Mouse (Mus musculus) ES-E14 (cell line): ENCODE measurements around the gene Snapin. TPM values are rescaled to one million over a fixed set of nuclear protein-coding genes. Genes with fewer than 3 reads are reported as not detected.

Source experiments
- DNase-seq: peaks from one replicate; pipeline ENCODE4 v3.0.0-alpha.2; 2013; ENCODE audit warnings: low read depth, low spot score
- H3K27ac ChIP-seq: 2 replicates; pipeline ENCODE4 v1.5.1; 2012; ENCODE audit warnings: low read depth, mild to moderate bottlenecking, low read length, moderate library complexity, mixed read lengths; ENCODE audit not compliant: poor library complexity, insufficient read depth, severe bottlenecking
- H3K36me3 ChIP-seq: 2 replicates; pipeline ENCODE4 v1.6.1; 2012; ENCODE audit warnings: mild to moderate bottlenecking, low read length, moderate library complexity, mixed read lengths; ENCODE audit not compliant: control insufficient read depth, poor library complexity, insufficient read depth, severe bottlenecking
- H3K4me1 ChIP-seq, 2 experiments: fragments of 150-350 bp in 1 of 2; sonication (generic) in 1 of 2; 2 replicates each; pipeline ENCODE4 v1.6.1; 2012; ENCODE audit warnings: low read length in 2 of 2, mild to moderate bottlenecking in 1 of 2, mixed read lengths in 1 of 2; ENCODE audit not compliant: control insufficient read depth in 2 of 2, insufficient read depth in 2 of 2, poor library complexity in 1 of 2
- H3K4me3 ChIP-seq, 2 experiments: fragments of 150-350 bp in 1 of 2; sonication (generic) in 1 of 2; 2 replicates each; pipeline ENCODE4 v1.5.1; 2012; ENCODE audit warnings: low read length in 2 of 2, low read depth in 1 of 2, mild to moderate bottlenecking in 1 of 2, mixed read lengths in 1 of 2; ENCODE audit not compliant: insufficient read depth in 1 of 2, poor library complexity in 1 of 2, severe bottlenecking in 1 of 2
- H3K9ac ChIP-seq: 2 replicates; pipeline ENCODE4 v1.6.1; 2012; ENCODE audit warnings: low read depth, mild to moderate bottlenecking, low read length, mixed read lengths; ENCODE audit not compliant: poor library complexity, insufficient read depth, severe bottlenecking
- H3K9me3 ChIP-seq: fragments of 150-350 bp; sonication (generic); 2 replicates; pipeline ENCODE4 v1.6.1; 2012; ENCODE audit warnings: low read depth, mild to moderate bottlenecking, low read length; ENCODE audit not compliant: control insufficient read depth, insufficient read depth
- CHD2 ChIP-seq: IDR thresholded peaks from 2 replicates; pipeline ENCODE4 v1.6.1; 2014; ENCODE audit warnings: mild to moderate bottlenecking, low read depth, low read length, inconsistent platforms
- HCFC1 ChIP-seq: IDR thresholded peaks from 2 replicates; pipeline ENCODE4 v1.6.1; 2012; ENCODE audit warnings: low read length, inconsistent platforms, borderline replicate concordance; ENCODE audit not compliant: insufficient read depth
- MAFK ChIP-seq: IDR thresholded peaks from 2 replicates; pipeline ENCODE4 v1.6.1; 2014; ENCODE audit warnings: mild to moderate bottlenecking, low read depth, low read length, inconsistent platforms; ENCODE audit not compliant: insufficient read depth
- ZC3H11A ChIP-seq: IDR thresholded peaks from 2 replicates; pipeline ENCODE4 v1.6.1; 2012; ENCODE audit warnings: low read depth, mild to moderate bottlenecking, inconsistent platforms, low read length, borderline replicate concordance
- ZNF384 ChIP-seq: IDR thresholded peaks from 2 replicates; pipeline ENCODE4 v1.6.1; 2012; ENCODE audit warnings: low read depth, low read length, inconsistent platforms
- in situ Hi-C, 2 experiments: fragments of 600-800 bp; cut with MboI; formaldehyde crosslinking; loops; one replicate each; pipeline ENCODE4 v1.15.1; 2025; ENCODE audit warnings: low sequenced_read_pairs in 2 of 2, inconsistent platforms in 1 of 2; ENCODE audit not compliant: unreplicated experiment in 2 of 2
- total RNA-seq: library from RNA; depleted of rRNA; stranded (reverse); fragments of 300-350 nt; gene quantifications from 2 replicates; pipeline ENCODE4 v1.2.3, GENCODE M21; 2012

The Snapin gene
- total RNA-seq, 1 experiment: 33.6 TPM

DNA sequence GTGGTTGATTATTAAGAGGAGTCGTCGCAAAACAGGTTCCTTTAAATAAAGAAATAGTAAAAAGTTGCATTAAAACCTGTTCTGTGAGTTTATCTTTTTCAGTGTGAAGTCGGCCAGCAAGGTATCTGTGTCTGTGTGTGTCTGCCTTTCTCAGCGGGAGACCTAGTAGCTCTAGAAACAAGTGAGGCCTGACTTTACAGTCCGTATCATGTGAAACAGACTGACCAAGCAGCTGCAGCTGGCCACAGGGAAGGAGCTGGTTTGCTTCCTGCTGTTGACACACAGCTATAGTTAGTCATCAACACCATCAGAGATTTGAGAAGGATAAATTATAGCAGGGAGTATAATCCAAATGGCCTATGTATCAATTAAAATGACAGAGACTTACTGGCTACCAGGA lies 40.9 kb upstream of the Snapin start:
- no peak for DNase-seq
- in situ Hi-C loops: no loop called here
- Histone ChIP-seq H3K27ac (no peak overlapping the region), H3K36me3 (no peaks in the 10 kb centered on the region), H3K9me3 (no peaks in the 10 kb centered on the region), H3K9ac (no peak overlapping the region), H3K4me1 (peaks cover 0 to 1% of the 10 kb centered on the region in 2 experiments; a peak in 2 of 4 replicates), H3K4me3 (no peak overlapping the region)
- no peak for TF ChIP-seq ZC3H11A
- TF ChIP-seq MAFK: no peak
- TF ChIP-seq ZNF384: no peak
- TF ChIP-seq CHD2: no peak
- TF ChIP-seq HCFC1: no peak

DNA sequence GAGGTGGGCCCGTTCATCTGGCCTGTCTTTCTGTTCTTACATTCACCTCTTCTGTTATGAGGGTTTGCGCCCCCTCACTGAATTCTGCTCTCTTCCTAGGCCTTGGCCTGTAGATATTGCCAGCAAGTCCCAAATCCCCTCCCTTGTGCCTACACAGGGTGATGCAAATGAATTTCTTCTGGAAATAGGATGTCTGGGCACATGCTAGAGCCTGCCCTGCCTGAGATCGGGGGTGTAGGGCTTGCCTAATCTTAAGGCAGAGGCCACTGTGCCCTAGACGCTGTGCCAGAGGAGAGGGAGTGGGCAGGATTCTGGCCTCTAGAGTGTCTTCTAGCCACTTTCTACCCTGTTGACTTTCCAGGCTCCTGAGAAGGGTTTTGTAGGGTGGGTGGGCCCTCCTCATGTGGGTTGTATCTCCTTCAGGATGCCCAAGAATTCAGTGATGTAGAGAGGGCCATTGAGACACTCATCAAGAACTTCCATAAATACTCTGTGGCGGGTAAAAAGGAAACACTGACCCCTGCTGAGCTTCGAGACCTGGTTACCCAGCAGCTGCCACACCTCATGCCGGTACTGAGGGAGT lies 36.5 kb upstream of the Snapin start:
- TF ChIP-seq MAFK: no peak
- TF ChIP-seq ZC3H11A: no peak
- no peak for TF ChIP-seq CHD2
- no peak for TF ChIP-seq HCFC1
- TF ChIP-seq ZNF384: no peak
- no peak overlapping the region for H3K27ac ChIP-seq
- no peak overlapping the region for H3K9ac ChIP-seq
- no peak for DNase-seq
- in situ Hi-C loops: no loop called here
- no peaks in the 10 kb centered on the region for H3K9me3 ChIP-seq
- no peaks in the 10 kb centered on the region for H3K36me3 ChIP-seq
- H3K4me3 ChIP-seq: no peak overlapping the region
- peaks cover 0 to 5% of the 10 kb centered on the region in 2 experiments; a peak in 2 of 4 replicates for H3K4me1 ChIP-seq

DNA sequence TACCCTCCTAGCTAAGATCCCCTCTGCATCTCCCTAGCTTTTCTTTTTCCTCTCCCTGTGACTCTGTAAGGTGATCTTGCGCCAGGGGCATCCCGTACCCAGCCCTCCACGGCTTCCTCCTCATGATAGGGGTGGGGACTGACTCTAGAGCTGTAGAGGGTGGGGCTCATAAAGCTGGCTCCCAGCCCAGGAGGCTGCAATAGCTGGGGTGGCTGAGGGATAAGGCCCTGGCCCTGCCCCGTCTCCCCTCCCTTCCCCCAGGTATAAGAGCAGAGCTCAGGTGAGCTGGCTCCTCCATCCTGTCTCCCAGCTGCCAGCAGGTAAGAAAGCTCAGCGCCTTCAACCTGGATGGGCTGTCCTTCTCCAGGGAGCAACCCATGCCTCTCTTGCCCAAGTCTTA lies 35.7 kb upstream of the Snapin start, which contains the start of gene S100a14:
Gene S100a14, plus strand, starts transcription at position 277 of the 400 bp plus-strand sequence.
- Histone ChIP-seq H3K4me1 (peaks cover 0 to 5% of the 10 kb centered on the region in 2 experiments; a peak in 2 of 4 replicates), H3K9me3 (no peaks in the 10 kb centered on the region), H3K4me3 (no peak within 1 kb of the TSS), H3K27ac (no peak within 1 kb of the TSS), H3K9ac (no peak within 1 kb of the TSS), H3K36me3 (no peaks in the 10 kb centered on the region)
- no peak for DNase-seq
- in situ Hi-C loops: no loop called here
- TF ChIP-seq MAFK: no peak
- TF ChIP-seq ZC3H11A: no peak
- no peak for TF ChIP-seq HCFC1
- TF ChIP-seq CHD2: no peak
- TF ChIP-seq ZNF384: no peak

DNA sequence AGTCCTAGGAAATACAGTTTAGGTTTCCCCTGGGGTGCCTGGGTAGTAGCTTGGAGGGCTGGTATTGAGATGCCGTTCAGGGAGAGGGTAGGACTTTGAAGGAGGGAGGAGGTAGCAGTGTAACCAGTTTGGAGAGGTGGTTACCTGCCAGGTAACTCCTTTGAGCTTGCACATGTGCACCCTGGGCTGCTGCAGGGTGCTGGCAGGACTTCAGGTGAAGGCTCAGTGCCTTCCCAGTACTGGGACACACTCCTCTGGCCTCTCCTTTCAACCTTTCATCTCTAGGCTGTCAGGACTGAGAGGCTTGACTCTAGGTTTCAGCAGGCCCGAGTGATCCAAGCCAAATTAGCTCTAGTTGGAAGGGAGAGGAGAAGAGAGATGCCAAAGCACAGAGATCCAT lies 35.2 kb upstream of the Snapin start:
- no peak for DNase-seq
- Histone ChIP-seq H3K36me3 (no peaks in the 10 kb centered on the region), H3K9ac (no peak overlapping the region), H3K9me3 (no peaks in the 10 kb centered on the region), H3K4me3 (no peak overlapping the region), H3K4me1 (peaks cover 0 to 5% of the 10 kb centered on the region in 2 experiments; a peak in 2 of 4 replicates), H3K27ac (no peak overlapping the region)
- in situ Hi-C loops: no loop called here
- no peak for TF ChIP-seq CHD2
- TF ChIP-seq MAFK: no peak
- no peak for TF ChIP-seq HCFC1
- TF ChIP-seq ZNF384: no peak
- no peak for TF ChIP-seq ZC3H11A
